Mouse (Mus musculus): ENCODE measurements around the gene Limk1. TPM values are rescaled to one million over a fixed set of nuclear protein-coding genes. Genes with fewer than 3 reads are reported as not detected.
A peak's percentile ranks its signal among the peaks of the same experiment; 100 is the strongest.
"Not testable (repeated sequence)": the region's sequence is repeated elsewhere in the genome, so short reads cannot be mapped to it uniquely, and the experiment has no call there.

Gene Limk1
- total RNA-seq, 1 experiment from 2014 or later, result 23.6 TPM

DNA sequence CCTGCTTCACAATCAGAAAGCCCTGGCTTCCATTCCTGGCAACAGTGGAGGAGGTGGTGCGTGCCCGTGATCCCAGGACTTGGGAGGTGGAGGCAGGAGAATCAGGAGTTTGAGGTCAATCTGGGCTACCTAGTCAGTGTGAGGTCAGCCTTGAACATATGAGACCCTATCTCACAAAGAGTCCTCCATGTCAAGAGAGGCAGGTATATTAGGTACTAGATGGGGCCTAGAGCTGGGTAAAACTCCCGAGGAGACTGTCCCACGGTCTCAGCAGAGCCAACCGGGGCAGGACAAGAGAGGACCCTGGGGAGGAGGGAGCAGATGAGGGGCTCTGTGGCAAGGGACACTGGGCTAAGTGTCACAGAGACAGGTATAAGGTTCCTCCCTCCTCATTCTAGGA lies 10.9 kb downstream of the Limk1 start:
- no peak for DNase-seq

DNA sequence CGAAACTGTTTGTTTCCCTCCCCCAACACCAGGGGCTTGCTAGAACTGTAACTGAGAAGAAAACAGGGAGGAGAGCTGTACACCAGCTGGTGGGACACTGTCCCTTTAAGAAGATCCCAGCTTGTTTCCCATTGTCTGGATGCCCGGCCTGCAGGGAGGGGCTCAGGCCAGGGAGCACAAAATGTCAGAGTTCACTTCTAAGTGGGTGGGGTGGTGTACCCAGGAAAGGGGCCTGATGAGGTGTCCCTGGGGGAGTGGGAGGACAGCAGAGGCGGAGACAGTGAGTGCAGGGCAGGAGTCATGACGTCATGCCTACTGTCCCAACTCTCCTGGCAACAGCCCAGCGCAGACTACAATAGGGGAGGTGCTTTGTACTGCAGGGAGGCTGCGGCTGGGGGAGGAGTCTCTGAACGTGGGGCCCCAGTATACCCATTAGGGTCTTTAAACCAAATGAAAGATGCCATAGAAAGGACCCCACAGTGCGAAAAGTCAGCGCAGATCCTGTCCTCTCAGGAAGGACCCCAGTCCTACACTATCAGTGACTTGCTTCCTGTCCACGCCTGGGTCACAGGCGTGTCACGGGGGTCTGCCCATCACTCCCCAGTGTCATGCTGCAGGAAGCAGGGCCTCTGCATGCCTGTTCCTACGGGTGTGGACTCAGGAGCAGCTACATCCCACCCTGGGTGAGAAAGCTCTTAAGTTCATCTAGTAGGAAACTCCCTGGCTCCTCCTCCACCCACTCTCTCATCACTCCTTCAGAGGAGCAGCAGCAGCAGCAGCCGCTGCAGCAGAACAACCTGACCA lies 12.2 kb downstream of the Limk1 start:
- peak; percentile 85 for DNase-seq

DNA sequence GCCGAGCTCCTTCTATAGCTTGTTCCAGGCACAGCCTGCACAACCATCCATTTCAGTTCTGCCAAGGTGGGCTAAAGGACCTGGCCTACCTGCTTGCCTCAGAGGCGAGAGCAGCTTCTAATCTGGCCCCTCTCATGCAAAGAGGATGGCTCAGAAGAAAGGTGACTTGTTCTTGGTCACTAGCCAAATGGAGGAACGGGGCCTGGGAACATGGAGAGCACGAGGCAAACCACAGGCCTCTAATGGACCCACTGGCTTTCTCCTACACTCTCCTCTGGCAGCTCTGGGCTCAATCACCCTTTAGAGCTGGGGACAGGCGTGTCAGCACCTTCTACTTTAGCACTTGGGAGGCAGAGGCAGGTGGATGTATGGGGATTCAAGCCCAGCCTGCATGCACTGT lies 13.4 kb downstream of the Limk1 start:
- no peak for DNase-seq

DNA sequence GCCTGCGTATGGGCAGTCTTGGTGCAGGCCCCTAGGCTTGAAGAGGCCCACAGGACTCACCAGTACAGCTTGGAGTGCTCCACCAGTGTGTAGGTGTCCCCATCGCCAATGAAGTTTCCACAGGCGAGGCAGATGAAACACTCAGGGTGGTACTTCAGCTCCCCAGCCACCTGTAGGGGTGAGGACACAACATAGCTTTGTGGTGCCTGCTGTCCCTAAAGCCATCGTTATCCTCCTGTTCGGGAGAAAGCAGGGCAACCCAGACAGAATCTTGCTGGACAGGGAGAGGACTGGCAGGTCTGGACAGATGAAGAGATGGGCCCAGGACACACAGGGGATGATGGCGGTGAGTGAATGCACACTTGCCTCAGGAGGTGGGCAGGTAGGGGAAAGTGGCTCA lies 15.8 kb downstream of the Limk1 start:
- DNase-seq, result no peak

DNA sequence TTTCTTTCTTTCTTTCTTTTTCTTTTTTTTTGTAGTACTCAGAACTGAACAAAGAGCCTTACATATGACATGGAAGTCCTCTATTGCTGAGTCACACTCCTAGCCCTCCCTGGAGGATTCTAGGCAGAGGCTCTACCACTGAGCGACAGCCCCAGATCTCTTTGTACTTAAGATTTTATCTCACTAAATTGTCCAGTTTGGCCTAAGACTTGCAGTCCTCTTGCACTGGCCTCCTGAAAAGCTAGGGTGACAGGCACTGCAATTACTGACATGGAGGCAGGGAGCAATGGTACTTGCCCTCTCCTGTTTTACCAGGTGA lies 16.2 kb downstream of the Limk1 start:
- DNase-seq, result no peak

DNA sequence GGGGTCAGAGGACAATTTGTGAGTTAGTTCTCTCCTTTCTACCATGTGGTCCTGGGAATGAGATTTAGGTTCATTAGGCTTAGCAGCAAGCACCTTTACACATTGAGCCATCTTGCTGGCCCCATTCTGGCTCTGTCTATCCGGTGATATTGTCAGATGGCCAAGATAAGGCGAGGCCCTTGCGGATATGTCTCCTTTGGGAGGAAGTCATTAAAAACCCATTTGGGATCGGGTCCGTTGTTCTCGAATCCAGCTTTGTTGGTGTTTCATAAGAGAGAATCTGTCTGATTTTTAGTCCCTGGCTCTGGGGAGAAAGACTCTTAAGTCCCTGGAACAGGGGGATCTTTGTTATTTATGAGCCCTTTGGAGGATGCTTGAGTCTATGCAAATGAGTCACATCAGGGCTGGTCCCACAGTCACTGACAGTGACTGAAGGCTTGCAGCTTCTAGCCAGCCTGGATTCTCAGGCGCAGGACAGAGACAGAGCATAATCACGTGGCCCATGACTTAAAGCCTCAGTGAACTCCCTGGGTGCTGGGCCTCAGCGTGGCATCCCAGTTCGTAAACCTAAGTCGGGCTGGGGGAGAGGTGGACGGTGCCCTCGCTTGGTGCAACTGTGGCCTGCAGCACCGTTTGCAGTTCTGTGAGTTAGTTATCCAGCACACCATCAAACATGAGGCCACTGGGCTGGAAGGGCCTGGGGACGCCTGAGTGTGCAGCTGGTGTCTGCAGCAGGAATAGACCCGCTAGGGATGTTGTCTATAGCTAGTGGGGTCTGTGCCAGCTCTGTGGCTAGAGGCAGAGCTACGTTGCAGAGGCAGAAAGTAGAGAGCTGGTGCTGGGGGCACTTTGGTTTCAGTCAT lies 16.8 kb downstream of the Limk1 start:
- DNase-seq, result no peak

DNA sequence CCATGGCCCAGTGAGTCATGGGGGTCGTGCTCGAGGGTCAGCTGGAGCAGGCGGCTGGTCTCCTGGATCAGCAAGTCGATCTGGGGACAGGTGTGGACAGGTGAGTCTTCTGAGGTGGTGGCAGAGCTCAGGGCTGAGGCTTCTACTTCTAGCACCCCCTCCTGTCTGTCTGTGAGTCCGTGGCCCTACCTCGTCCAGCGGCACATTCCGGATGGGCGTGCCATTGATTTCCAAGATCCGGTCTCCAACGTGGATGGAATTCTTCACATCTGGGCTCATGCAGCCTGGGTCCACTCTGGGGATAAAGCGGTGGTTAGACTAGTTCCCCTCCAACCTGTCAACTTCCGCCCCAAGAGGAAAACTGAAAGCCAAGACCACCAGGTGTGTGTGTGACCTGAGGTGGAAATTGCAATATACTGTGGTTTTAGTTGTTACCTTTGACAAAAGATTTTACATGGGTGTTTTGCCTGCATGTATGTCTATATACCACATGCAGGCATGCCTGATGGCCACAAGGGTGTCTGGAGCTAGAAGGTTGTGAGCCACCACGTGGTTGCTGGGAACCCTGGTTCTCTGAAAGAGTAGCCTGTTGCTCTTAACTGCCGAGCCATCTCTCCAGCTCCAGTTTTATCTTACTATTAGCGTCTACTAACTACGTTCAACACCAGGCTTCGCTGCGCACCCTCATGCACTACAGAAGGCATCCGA lies 19.2 kb downstream of the Limk1 start:
- no peak for DNase-seq

DNA sequence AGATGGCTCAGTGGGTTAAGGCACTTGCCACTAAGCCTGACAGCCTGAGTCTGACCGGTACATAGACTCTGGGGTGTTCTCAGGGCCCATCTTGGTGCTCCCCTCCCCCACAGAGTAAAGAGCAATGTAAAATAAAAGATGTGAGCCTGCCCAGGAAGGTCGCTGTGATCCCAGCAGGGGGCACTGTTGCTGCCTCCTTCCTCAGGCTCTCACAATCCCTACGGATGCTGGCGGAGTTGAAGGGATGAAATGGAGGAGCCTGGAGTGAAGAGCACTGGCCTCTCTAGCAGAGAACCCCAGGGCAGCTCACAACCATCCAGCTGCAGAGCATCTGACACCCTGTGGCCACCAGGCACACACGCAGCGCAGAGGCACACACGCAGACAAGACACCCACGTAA lies 19.9 kb downstream of the Limk1 start:
- DNase-seq, result peak; percentile 39

DNA sequence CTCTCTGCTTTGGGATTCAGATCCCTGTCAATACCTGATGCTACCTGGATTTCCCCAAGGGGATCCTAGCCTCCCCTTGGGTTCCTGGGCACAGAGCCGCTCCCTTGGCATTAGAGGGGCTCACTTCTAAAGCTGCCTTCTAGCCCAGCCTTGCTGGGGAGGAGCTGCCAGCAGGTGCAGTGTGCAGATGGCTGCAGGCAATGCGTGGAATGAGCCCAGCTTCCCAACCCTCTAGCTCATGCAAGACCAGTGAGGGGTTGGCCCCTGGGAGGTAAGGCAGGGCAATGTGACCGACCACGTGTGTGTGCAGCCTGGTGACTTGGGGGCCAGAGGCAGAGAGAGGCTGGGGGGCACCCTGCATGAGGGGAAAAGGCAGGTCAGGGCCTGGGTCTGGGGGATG lies 31.7 kb downstream of the Limk1 start:
- no peak for DNase-seq

DNA sequence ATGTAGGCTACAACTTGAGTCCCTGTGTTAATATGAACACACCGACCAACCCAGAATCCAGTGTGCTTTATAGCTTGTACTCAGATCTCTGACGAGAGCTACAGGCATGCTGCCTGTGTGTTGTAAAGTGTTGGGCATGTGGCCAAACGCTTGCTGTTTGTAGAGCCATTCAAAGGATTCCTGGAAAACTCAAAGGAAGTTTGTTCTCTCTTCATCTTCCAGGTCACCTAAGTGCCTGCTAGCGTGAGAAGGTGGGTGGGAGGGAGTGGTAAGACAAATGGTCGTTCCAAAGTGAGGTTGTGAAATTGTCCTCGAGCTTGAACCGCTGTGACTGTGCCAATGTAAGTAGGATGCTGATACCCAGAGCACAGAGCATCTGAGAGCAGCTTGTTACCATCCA lies 36.4 kb downstream of the Limk1 start:
- DNase-seq, result peak; percentile 36

DNA sequence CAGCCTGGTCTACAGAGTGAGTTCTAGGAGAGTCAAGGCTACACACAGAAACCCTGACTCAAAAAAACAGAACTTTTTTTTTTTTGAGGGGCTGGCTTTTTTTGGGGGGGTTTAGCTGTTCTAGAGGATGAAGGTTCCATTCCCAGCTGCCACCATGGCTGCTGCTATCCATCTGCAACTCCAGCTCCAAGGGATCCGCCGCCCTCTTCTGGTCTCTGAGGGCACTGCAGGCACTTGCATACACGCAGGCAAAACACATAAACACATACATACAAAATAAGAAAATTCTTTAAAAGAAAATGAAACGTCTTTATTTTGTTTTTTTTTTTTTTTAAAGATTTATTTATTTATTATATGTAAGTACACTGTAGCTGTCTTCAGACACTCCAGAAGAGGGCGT lies 37.5 kb downstream of the Limk1 start:
- DNase-seq, result peak; percentile 64

DNA sequence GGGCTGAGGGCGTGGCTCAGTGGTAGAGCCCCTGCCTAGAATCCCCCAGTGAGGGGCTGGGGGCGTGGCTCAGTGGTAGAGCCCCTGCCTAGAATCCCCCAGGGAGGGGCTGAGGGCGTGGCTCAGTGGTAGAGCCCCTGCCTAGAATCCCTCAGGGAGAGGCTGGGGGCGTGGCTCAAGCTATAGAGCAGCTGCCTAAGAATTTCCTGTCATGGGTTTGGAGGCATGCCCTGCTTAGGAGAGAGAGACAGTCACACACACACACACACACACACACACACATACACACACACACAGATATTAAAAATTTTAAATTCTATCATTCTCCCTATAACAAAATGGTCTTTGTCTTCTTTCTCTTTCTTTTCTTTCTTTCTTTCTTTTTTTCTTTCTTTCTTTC lies 39.4 kb downstream of the Limk1 start:
- DNase-seq, result not testable (repeated sequence)

DNA sequence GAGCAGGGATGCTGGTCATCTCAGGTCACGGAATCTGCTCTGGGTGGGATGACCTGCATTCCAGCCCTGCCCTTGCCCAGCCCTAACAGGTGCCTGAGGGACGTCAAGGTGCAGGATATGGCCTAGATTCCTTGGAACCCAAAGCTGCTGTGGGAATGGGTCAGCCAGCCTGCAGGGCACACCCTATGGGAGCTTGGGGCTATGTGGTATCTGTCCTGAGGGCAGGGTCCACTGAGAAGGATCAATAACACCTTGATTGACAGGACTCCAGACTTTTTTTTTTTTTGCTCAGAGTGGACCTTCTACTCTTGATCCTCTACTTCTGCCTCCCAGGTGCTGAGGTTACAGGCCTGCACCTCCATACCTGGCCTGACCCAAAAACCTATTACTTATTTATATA lies 41.0 kb downstream of the Limk1 start:
- no peak for DNase-seq

DNA sequence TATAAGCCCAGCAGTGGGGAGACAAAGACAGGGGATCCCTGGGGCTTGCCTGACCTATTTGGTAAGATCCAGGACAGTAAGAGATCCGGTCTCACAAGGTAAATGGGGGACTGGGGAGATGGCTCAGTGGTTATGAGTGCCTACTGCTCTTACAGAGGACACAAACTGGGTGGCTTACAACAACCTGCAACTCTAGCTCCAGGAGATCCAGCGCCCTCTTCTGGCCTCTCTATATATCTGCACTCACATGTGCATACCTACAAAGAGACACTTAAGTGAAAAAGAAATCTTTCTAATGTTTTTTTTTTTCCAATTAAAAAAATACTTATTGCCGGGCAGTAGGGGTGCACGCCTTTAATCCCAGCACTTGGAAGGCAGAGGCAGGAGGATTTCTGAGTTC lies 41.9 kb downstream of the Limk1 start:
- no peak for DNase-seq

DNA sequence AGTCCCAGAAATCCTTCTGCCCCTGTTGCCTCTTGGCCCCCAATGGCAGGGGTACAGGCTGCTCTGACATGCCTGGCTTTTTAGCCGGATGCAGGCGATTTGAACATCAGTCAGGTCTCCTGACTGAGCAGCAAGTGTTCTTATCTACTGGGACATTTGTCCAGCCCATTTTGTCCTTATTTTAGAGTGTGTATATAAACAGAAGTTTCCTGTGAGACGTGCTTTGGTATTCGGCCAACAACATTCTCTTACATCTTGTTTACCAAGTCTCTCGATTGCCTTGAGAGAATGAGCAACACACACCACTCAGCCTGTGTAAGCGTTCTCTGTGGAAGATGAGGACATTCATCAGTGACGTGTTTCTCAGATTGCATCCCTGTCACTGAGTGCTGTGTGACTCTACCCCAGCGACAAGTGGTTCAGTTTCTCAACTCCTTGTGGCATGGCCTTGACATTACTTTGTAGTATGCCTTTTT lies 43.7 kb downstream of the Limk1 start:
- no peak for DNase-seq

DNA sequence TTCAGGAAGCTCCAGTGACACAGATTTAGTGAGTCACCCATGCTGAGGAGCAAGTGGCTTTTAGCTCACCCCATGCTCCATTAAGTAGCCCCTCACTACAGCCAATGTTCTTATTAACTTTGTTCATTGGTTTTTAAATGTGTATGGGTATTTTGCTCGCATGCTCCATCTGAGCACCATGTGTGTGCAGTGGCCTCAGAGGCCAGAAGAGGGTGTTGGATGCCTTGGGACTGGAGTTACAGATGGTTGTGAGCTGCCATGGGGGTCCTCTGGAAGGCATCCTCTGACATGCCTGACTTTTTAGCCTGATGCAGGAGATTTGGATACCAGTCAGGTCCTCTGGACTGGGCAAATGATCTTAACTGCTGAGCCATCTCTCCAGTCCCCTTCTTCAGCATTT lies 44.3 kb downstream of the Limk1 start:
- DNase-seq, result no peak

DNA sequence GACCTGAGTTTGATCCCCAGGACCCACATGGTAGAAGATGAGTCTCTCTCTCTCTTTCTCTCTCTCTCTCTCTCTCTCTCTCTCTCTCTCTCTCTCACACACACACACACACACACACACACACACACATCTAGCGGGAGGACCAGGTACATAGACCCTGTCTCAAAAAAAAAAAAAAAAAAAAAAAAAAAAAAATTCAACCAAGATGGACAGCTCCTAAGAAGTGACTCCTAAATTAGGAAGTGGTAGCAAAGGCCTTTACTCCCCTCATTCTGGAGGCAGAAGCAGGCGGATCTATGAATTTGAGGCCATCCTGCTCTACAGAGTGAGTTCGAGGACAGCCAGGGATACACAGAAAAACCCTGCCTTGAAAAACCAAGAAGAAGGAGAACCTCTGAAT lies 48.0 kb downstream of the Limk1 start:
- no peak for DNase-seq

DNA sequence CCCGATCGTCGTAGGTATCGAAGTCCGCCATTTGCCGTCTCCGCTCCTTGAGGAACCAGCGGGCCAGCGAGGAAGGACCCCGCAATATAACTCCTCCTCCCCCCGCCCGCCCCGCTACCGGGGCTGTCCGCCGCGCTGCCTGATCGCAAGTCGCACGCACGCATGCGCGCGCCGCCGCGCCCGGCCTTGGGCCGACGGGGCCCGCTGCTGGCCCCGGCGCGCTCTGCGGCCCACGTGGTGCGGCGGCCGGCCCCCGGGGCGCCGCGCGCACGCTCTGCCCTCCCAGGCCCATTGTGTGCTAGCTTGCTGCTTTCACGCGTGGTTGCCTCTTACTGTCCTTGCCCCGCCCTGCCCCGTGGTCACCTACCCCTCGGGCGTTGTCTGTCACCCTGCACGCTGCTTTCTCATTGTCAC lies 49.1 kb downstream of the Limk1 start, which contains the start of gene Eif4h:
TSS of gene Eif4h (minus strand) at position 222 of the 414 bp plus-strand sequence.
- peak; percentile 98 for DNase-seq

DNA sequence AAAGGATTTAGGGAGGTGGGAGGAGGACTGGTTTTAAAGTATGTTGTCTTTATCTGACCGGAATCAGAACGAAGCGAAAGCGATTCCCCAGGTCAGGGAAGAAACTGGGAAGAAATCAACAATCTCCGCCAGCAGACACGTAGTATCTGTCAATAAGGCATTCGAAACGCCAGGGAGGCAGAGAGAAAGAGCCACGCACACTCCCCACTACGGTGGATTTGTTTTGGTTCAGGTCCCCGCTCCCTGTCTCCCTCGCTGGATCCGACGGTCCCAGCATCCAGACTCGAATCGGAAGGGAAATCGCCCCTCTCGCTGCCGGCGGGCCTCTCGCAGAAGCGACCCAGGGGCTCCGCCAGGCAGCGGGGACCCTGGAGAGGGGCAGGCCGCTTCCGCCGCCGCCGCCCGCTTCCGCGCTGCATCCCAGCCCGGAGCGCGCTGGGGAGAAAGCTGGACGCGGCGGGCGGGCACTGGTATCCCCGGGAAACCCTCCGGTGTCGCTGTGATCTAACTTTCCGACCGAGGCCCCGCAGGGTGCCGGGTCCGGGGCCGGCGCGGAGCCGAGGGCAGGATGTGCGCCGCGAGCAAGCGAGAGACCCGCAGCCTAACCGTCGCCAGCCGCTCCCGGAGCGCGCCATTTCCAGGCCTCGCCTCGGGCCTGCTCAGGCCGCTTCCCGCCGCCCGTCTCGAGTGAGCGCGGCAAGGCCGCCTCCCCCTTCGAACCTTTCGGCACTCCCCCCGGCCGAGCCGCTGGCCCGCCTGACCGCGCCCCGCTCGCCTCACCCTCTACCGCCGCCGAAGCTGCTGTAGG lies 49.7 kb downstream of the Limk1 start:
- DNase-seq, result no peak

DNA sequence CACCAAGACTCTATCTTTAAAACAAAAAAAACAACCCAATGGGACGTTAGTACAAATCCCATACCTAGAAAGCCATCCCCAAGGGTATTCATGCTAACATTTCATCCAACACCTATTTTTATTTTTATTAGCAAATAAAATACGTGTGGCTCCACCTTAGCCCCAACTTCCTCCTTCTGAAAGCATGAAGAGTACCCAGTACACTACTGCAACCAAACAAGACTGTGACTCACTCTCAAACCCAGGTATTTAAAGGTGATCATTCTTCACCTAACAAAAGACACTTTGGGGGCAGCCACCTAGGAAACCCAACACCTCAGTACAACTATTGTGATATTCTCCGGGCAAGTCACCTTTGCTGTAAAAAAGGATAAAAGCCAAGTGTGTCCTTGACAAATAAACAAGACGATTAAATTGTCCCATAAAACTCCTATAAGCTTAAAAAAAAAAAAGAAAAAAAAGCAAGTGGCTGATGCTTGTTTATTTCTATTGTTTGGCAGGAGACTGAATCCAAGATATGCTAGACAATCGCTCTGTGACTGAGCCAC lies 50.5 kb downstream of the Limk1 start:
- no peak for DNase-seq

DNA sequence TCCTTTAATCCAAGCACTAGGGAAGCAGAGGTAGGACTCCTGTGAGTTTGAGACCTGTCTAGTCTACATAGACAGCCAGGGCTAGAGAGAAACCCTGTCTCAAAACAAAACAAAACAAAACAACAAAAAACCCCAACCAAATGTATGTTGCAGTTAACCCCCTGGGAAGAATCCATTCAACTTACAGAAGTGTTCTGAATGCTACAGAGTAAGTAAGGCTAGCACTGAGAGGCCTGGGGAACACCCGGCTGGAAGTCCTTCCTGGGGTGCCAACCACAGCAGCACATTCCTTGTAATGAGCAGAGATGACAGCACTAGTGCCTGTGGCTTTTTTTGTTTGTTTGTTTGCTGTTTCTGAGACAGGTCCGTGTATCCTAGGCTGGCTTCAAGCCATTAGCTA lies 55.6 kb downstream of the Limk1 start:
- DNase-seq, result no peak

DNA sequence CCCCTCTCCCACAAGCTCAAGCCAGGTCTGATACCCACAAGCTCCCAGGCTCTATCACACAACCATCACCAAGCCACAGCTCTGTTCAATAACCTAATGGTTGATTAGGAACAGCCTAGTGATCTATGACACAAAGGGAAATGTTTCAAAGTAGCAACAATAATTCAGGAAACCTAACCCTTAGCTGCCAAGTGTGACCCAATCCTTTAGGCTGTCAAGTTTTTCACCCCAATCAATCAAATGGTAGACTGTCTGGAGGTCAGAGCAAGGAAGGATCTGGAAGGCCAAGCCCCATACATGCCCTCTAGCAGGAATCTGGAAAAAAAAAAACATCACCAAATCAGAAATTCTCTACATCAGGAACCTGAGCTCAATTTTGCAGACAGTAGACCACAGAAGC lies 57.6 kb downstream of the Limk1 start:
- no peak for DNase-seq
